Mouse (Mus musculus): Measurements from ENCODE around the gene Nkain1. TPM values are rescaled to one million over a fixed set of nuclear protein-coding genes. Genes with fewer than 3 reads are reported as not detected.

Gene Nkain1
- polyA plus RNA-seq, 1 experiment = 109 TPM

DNA sequence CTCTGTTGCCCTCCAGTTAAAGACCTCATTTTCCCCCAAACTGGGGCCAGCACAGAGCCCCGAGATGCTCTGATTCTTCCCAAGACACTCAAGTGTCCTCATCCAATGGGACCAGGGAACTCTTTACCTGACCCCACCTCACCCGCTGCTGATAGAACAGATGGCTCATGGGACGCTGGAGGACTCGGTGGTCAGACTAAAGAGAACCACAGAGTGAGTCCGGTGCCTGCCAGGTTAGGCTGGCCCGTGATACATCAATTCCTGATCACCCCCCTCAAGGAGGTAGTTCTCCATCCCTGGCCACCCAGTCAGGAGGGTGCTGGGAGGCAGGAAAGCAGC, 992 bp downstream of the Nkain1 start:
- peak in 1 of 2 experiments; percentile 75 for DNase-seq
- Histone ChIP-seq H3K4me3 (replicated peaks; ENCODE audit: insufficient read depth, low read depth, low read length) (peak overlapping the region; percentile 94), H3K27me3 (ENCODE audit: control insufficient read depth, insufficient read depth, low read length) (no peaks in the 10 kb centered on the region), H3K27ac (ENCODE audit: insufficient read depth, low read length) (peak overlapping the region; percentile 96), H3K4me1 (ENCODE audit: control insufficient read depth, insufficient read depth, low read length) (peaks cover 19% of the 10 kb centered on the region; the same call in 1 of the 2 replicates)
- WGBS = under 1% methylated on average over 6 of the region's 6 CpGs
- TF ChIP-seq CTCF (IDR thresholded peaks at IDR 0.05; ENCODE audit: borderline replicate concordance, insufficient read depth, low read depth, low read length) = no peak
- peak; percentile 33; the same call in 1 of the 2 replicates for TF ChIP-seq POLR2A (IDR thresholded peaks at IDR 0.05; ENCODE audit: borderline replicate concordance, insufficient read depth, low read length)

DNA sequence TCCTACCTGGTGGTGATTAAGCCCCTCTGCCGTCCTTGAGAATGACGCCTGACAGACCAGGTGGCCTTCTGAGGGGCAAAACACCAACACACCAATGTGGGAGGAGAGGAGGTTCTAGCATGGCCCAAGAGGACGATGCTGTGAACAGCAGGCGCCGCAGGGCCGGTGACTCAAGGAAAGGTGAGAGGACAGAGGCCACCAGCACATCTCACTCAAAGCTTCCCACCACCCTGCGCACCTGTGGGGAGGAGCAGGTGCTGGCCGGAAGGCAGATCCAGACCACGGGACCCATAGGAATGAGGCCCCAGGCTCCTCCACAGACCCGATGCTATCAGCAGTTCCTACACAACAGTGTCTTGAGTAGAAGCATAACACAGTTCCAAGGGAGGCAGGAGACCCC, 1.4 kb downstream of the Nkain1 start:
- WGBS = 10% methylated on average over 10 of the region's 10 CpGs
- Histone ChIP-seq H3K27ac (ENCODE audit: insufficient read depth, low read length) (peak overlapping the region; percentile 96), H3K4me3 (replicated peaks; ENCODE audit: insufficient read depth, low read depth, low read length) (peak overlapping the region; percentile 94), H3K27me3 (ENCODE audit: control insufficient read depth, insufficient read depth, low read length) (no peaks in the 10 kb centered on the region), H3K4me1 (ENCODE audit: control insufficient read depth, insufficient read depth, low read length) (peaks cover 23% of the 10 kb centered on the region)
- peak in 1 of 2 experiments; percentile 54 for DNase-seq
- TF ChIP-seq POLR2A (IDR thresholded peaks at IDR 0.05; ENCODE audit: borderline replicate concordance, insufficient read depth, low read length) (no peak), CTCF (IDR thresholded peaks at IDR 0.05; ENCODE audit: borderline replicate concordance, insufficient read depth, low read depth, low read length) (no peak)

GRCm38 (mm10) chr4:130570941-130571720, 2.8 kb downstream of the Nkain1 start:
- peaks cover 23% of the 10 kb centered on the region for H3K4me1 ChIP-seq (ENCODE audit: control insufficient read depth, insufficient read depth, low read length)
- 19% methylated on average over 10 of the region's 10 CpGs for WGBS
- no peaks in the 10 kb centered on the region for H3K27me3 ChIP-seq (ENCODE audit: control insufficient read depth, insufficient read depth, low read length)
- peak overlapping the region; percentile 37 for H3K4me3 ChIP-seq (replicated peaks; ENCODE audit: insufficient read depth, low read depth, low read length)
- peak overlapping the region; percentile 14 for H3K27ac ChIP-seq (ENCODE audit: insufficient read depth, low read length)
- DNase-seq = no peak
- TF ChIP-seq POLR2A (IDR thresholded peaks at IDR 0.05; ENCODE audit: borderline replicate concordance, insufficient read depth, low read length) (no peak), CTCF (IDR thresholded peaks at IDR 0.05; ENCODE audit: borderline replicate concordance, insufficient read depth, low read depth, low read length) (no peak)

- no peaks in the 10 kb centered on the region for H3K27me3 ChIP-seq (ENCODE audit: control insufficient read depth, insufficient read depth, low read length)
- DNase-seq = no peak
- peak overlapping the region; percentile 79 for H3K27ac ChIP-seq (ENCODE audit: insufficient read depth, low read length)
- H3K4me3 ChIP-seq (replicated peaks; ENCODE audit: insufficient read depth, low read depth, low read length) = no peak overlapping the region
- H3K4me1 ChIP-seq (ENCODE audit: control insufficient read depth, insufficient read depth, low read length) = peaks cover 30% of the 10 kb centered on the region
- WGBS = 55% methylated on average over 23 of the region's 23 CpGs
- TF ChIP-seq POLR2A (IDR thresholded peaks at IDR 0.05; ENCODE audit: borderline replicate concordance, insufficient read depth, low read length) = no peak
- TF ChIP-seq CTCF (IDR thresholded peaks at IDR 0.05; ENCODE audit: borderline replicate concordance, insufficient read depth, low read depth, low read length) = no peak
Observed at GRCm38 (mm10) chr4:130568043-130568978, 5.7 kb downstream of the Nkain1 start.

DNA sequence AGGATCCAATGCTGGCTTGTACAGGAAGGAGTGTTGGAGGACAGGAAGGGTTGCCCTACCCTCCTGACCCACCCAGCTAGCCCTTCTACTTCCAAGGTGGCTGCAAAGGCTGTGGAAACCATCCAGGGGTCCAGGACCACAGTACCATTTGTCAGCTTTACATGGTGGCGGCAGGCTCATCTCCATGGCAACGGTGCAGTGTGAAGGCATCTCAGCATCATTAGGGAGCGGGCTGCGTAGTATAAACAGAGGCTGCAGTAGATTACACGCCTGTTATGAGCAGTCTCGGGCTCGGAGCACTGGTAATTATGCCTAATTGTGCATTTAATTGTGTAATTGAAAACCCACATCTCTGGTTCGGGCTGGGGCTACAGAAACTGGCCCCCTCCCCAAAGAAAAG, 10.2 kb downstream of the Nkain1 start:
- Histone ChIP-seq H3K4me3 (replicated peaks; ENCODE audit: insufficient read depth, low read depth, low read length) (no peak overlapping the region), H3K27me3 (ENCODE audit: control insufficient read depth, insufficient read depth, low read length) (no peaks in the 10 kb centered on the region), H3K4me1 (ENCODE audit: control insufficient read depth, insufficient read depth, low read length) (peaks cover 54% of the 10 kb centered on the region), H3K27ac (ENCODE audit: insufficient read depth, low read length) (peak overlapping the region; percentile 47; the same call in 1 of the 2 replicates)
- DNase-seq = no peak
- TF ChIP-seq CTCF (IDR thresholded peaks at IDR 0.05; ENCODE audit: borderline replicate concordance, insufficient read depth, low read depth, low read length) = no peak
- TF ChIP-seq POLR2A (IDR thresholded peaks at IDR 0.05; ENCODE audit: borderline replicate concordance, insufficient read depth, low read length) = no peak
- WGBS = 41% methylated on average over 8 of the region's 8 CpGs

DNA sequence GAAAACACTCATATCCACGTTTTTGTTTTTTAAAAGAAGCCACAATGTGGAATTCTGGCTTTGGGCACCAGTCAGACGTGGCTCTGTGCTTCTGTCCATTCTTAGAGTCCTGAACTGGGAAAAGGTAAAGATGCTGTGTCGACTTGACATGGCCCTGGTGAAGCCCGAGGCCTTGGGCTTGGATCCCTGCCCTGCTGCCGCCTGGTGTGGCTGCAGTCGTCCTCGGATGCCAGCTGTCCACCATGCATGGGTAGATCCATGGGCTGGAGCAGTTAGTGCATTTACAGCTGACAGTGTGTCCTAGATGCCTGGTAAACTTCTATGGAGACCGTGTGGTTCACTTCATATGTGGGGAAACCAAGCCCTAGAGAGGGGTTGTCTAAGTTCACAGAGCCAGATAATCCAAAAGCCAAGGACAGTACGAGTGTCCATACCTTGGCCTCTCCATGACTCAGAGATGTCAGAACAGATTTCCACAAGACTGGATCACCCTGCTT, 10.7 kb downstream of the Nkain1 start:
- TF ChIP-seq POLR2A (IDR thresholded peaks at IDR 0.05; ENCODE audit: borderline replicate concordance, insufficient read depth, low read length) = no peak
- TF ChIP-seq CTCF (IDR thresholded peaks at IDR 0.05; ENCODE audit: borderline replicate concordance, insufficient read depth, low read depth, low read length) = no peak
- Histone ChIP-seq H3K27me3 (ENCODE audit: control insufficient read depth, insufficient read depth, low read length) (no peaks in the 10 kb centered on the region), H3K4me3 (replicated peaks; ENCODE audit: insufficient read depth, low read depth, low read length) (no peak overlapping the region), H3K4me1 (ENCODE audit: control insufficient read depth, insufficient read depth, low read length) (peaks cover 51% of the 10 kb centered on the region), H3K27ac (ENCODE audit: insufficient read depth, low read length) (peak overlapping the region; percentile 47; the same call in 1 of the 2 replicates)
- no peak for DNase-seq
- 28% methylated on average over 9 of the region's 9 CpGs for WGBS

GRCm38 (mm10) chr4:130560576-130561310, 13.2 kb downstream of the Nkain1 start:
- no peak overlapping the region for H3K4me3 ChIP-seq (replicated peaks; ENCODE audit: insufficient read depth, low read depth, low read length)
- peaks cover 65% of the 10 kb centered on the region for H3K4me1 ChIP-seq (ENCODE audit: control insufficient read depth, insufficient read depth, low read length)
- WGBS = 24% methylated on average over 11 of the region's 11 CpGs
- no peaks in the 10 kb centered on the region; the same call in 1 of the 2 replicates for H3K27me3 ChIP-seq (ENCODE audit: control insufficient read depth, insufficient read depth, low read length)
- peak in 1 of 2 experiments; percentile 60 for DNase-seq
- TF ChIP-seq CTCF (IDR thresholded peaks at IDR 0.05; ENCODE audit: borderline replicate concordance, insufficient read depth, low read depth, low read length) (no peak), POLR2A (IDR thresholded peaks at IDR 0.05; ENCODE audit: borderline replicate concordance, insufficient read depth, low read length) (no peak)
- no peak overlapping the region; the same call in 1 of the 2 replicates for H3K27ac ChIP-seq (ENCODE audit: insufficient read depth, low read length)
